Mouse (Mus musculus): ENCODE results near the gene Hs3st3b1. TPM values are rescaled to one million over a fixed set of nuclear protein-coding genes. Genes with fewer than 3 reads are reported as not detected.

The Hs3st3b1 gene
- total RNA-seq, 2 experiments from 2014 or later: 1.1 to 1.2 TPM

- intact Hi-C loops (cut with DNase I): no loop called here
- H3K27ac ChIP-seq: no peak overlapping the region
- no peak for DNase-seq (ENCODE audit: extremely low spot score in 1 of 2, low spot score in 2 of 2)
- no peak for TF ChIP-seq CTCF (IDR thresholded peaks at IDR 0.05)
- peak overlapping the region; percentile 14; the same call in 1 of the 2 replicates for H3K4me3 ChIP-seq
Measured at GRCm38 (mm10) chr11:63951831-63952631, 29.9 kb upstream of the Hs3st3b1 start.

GRCm38 (mm10) chr11:63948371-63948770 is 26.3 kb upstream of the Hs3st3b1 start:
- Histone ChIP-seq H3K27ac (no peak overlapping the region), H3K4me3 (no peak overlapping the region)
- no peak for TF ChIP-seq CTCF (IDR thresholded peaks at IDR 0.05)
- intact Hi-C loops (cut with DNase I): no loop called here
- no peak for DNase-seq (ENCODE audit: extremely low spot score in 1 of 2, low spot score in 2 of 2)

- Histone ChIP-seq H3K27ac (no peak overlapping the region), H3K4me3 (no peak overlapping the region)
- DNase-seq (ENCODE audit: extremely low spot score in 1 of 2, low spot score in 2 of 2): no peak
- TF ChIP-seq CTCF (IDR thresholded peaks at IDR 0.05): no peak
- intact Hi-C loops (cut with DNase I): no loop called here
Measured at GRCm38 (mm10) chr11:63947024-63947423, 24.9 kb upstream of the Hs3st3b1 start.

GRCm38 (mm10) chr11:63943947-63944346 is 21.9 kb upstream of the Hs3st3b1 start:
- intact Hi-C loops (cut with DNase I): no loop called here
- DNase-seq (ENCODE audit: extremely low spot score in 1 of 2, low spot score in 2 of 2): no peak

GRCm38 (mm10) chr11:63943268-63943890 is 21.3 kb upstream of the Hs3st3b1 start:
- Histone ChIP-seq H3K27ac (no peak overlapping the region), H3K4me3 (no peak overlapping the region)
- no peak for TF ChIP-seq CTCF (IDR thresholded peaks at IDR 0.05)
- DNase-seq (ENCODE audit: extremely low spot score in 1 of 2, low spot score in 2 of 2): no peak
- intact Hi-C loops (cut with DNase I): no loop called here

More at GRCm38 (mm10) chr11:63943947-63944346, 21.9 kb upstream of the Hs3st3b1 start:
- Histone ChIP-seq H3K4me3 (no peak overlapping the region), H3K27ac (no peak overlapping the region)
- no peak for TF ChIP-seq CTCF (IDR thresholded peaks at IDR 0.05)

- Histone ChIP-seq H3K27ac (no peak overlapping the region), H3K4me3 (no peak overlapping the region)
- TF ChIP-seq CTCF (IDR thresholded peaks at IDR 0.05): no peak
- DNase-seq (ENCODE audit: extremely low spot score in 1 of 2, low spot score in 2 of 2): no peak
- intact Hi-C loops (cut with DNase I): no loop called here
Measured at GRCm38 (mm10) chr11:63942177-63942576, 20.1 kb upstream of the Hs3st3b1 start.

- no peak for TF ChIP-seq CTCF (IDR thresholded peaks at IDR 0.05)
- no peak overlapping the region for H3K4me3 ChIP-seq
- DNase-seq (ENCODE audit: extremely low spot score in 1 of 2, low spot score in 2 of 2): no peak
- intact Hi-C loops (cut with DNase I): no loop called here
- no peak overlapping the region for H3K27ac ChIP-seq
Measured at GRCm38 (mm10) chr11:63936641-63937040, 14.6 kb upstream of the Hs3st3b1 start.

- no peak for TF ChIP-seq CTCF (IDR thresholded peaks at IDR 0.05)
- no peak for DNase-seq (ENCODE audit: extremely low spot score in 1 of 2, low spot score in 2 of 2)
- intact Hi-C loops (cut with DNase I): no loop called here
- Histone ChIP-seq H3K4me3 (no peak overlapping the region), H3K27ac (no peak overlapping the region)
Measured at GRCm38 (mm10) chr11:63926901-63927300, 4.8 kb upstream of the Hs3st3b1 start.

- peak; percentile 68 to 79 for DNase-seq (ENCODE audit: extremely low spot score in 1 of 2, low spot score in 2 of 2)
- peak overlapping the region; percentile 34 for H3K4me3 ChIP-seq
- intact Hi-C loops (cut with DNase I): no loop called here
- H3K27ac ChIP-seq: no peak overlapping the region
- peak; percentile 82 for TF ChIP-seq CTCF (IDR thresholded peaks at IDR 0.05)
Measured at GRCm38 (mm10) chr11:63925161-63925582, 3.1 kb upstream of the Hs3st3b1 start.

- Histone ChIP-seq H3K27ac (no peak overlapping the region), H3K4me3 (no peak overlapping the region)
- no peak for DNase-seq (ENCODE audit: extremely low spot score in 1 of 2, low spot score in 2 of 2)
- TF ChIP-seq CTCF (IDR thresholded peaks at IDR 0.05): no peak
- intact Hi-C loops (cut with DNase I): loop anchor here (5.0 kb wide), 4 partner anchors 303 to 1043 kb away; no protein-coding TSS in a partner anchor
Measured at GRCm38 (mm10) chr11:63924286-63924930, 2.3 kb upstream of the Hs3st3b1 start.

- no peak overlapping the region for H3K27ac ChIP-seq
- intact Hi-C loops (cut with DNase I): loop anchor here (2.0 to 5.0 kb wide), 5 partner anchors 155 to 1044 kb away; partner anchors contain the start of gene Cox10
- TF ChIP-seq CTCF (IDR thresholded peaks at IDR 0.05): no peak
- no peak for DNase-seq (ENCODE audit: extremely low spot score in 1 of 2, low spot score in 2 of 2)
- H3K4me3 ChIP-seq: no peak overlapping the region; the same call in 1 of the 2 replicates
Measured at GRCm38 (mm10) chr11:63923386-63923785, 1.3 kb upstream of the Hs3st3b1 start.
